Mouse (Mus musculus) induced T-regulatory cell, adult 2 months (primary cell): ENCODE measurements around the gene Tssk4.

Experiments
- DNase-seq: peaks from one replicate; pipeline ENCODE4 v3.0.0-alpha.2; 2012; ENCODE audit warnings: low read depth

Gene Tssk4

DNA sequence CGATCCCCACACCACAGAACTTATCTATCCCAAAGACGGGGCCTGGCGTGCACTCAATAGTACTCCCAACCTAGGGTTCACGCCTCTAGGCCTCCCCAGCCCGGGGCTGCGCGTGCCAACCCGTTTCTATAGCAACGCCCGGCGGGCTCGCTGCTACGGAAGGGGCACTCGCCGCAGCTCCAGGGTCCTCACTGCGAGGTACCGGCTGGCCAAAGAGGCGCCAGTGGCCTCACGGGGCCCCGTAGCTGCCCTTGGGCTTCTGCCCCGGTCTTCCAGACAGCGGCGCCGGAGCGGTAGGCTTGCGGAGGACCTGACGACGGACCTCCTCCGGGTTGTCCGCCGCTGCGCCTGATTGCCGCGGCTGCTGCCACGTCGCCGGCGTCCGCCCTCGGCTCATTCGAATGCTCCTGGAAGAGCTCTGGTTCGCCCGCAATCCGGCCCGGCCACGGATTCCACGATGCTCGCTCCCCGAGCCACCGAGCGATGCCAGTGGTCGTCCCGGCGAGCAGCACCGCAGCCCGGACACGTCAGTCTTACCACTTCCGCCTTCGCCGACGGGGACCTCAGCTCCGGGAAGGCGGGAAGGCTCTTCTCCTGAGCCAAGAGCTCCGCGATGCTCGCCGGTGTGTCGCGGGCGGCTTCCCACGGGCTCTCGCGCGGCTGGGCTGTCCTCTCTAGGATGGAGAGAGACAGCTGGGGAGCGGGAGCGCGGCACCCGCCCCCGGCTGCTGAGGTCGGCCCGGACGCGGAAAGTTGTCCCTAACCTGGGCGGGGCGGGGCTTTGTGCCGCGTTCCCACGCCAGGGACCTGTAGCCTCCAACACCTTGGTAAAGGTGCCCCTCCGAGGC, 6.7 kb upstream of the Tssk4 start, which contains the start of gene Tm9sf1:
Tm9sf1 (minus strand) TSS at position 747 of the 848 bp plus-strand sequence.
- DNase-seq: peak; percentile 91

GRCm38 (mm10) chr14:55644261-55644888, 5.6 kb upstream of the Tssk4 start:
- peak; percentile 74 for DNase-seq

- DNase-seq: no peak
These were observed 1.5 kb downstream of the Tssk4 start for GRCm38 (mm10) chr14:55651528-55651927.

GRCm38 (mm10) chr14:55656935-55657334, 7.0 kb downstream of the Tssk4 start:
- DNase-seq: no peak

- DNase-seq: no peak
These were observed 8.0 kb downstream of the Tssk4 start for GRCm38 (mm10) chr14:55658011-55658410.

DNA sequence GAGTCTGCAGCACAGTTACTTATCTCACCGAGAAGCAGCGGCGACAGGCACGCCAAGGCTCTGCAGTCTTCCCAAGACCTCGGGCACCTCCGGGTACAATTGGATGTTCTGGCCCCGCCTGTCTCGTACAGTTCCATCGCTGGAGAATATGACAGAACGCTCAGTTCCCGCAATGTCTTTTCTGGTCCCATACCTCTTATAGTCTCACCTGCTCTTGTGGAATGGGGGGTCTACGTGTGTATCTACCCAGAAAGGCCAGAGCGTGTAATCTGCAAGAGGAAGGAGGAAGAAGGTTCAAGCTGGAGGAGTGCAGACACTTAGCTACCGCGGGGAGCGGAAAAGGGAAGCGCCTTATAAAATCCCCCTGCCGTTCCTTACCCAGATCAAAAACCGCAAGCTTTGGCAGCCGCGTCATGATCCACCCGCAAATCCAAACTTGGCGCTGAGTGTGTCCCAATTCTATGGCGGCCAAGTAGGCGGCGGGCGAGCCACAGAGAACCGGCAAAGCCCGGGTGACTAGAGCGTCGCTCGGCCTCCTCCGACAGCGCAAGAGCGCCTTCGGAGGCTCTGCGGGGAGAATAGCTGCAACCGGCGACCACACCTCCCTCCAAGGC, 10.1 kb downstream of the Tssk4 start, which contains the start of gene Mdp1:
Mdp1 (minus strand) TSS at position 549 of the 614 bp plus-strand sequence.
- peak; percentile 87 for DNase-seq

DNA sequence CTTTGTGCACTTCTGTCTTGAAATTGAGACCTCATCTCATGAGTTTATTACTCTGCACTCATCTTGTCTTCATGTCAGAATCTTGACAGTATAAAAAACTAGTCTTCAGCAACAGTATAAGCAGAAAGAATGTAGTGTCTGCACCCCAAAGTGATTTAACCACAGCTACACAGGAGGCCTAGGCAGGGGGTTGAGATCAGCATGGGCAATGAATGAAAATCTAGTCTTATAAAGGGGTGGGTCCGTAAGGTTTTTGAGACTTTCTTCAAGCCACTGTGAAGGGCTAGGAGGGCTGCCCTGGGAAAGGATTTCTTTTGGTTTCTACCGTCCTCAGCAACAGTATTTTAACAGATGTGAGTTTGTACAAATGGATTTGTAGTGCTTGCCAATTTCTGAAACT, 10.7 kb downstream of the Tssk4 start:
- no peak for DNase-seq

DNA sequence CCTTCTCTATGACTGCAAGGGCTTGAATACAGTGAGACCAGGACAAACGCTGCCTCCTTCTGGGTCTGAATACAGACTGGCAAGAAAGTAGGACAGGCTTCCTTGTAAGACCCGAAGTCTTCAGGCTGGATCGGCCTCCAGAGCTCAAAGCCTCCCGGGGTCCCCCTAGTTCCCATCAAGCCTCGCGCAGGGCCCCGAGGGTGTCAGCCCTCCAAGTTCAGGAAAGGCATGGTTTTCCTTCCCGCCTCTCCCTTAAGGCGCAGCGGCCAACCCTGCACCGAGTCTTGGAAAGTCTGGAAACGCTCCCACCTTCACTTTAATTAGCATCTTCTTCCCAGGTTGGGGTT, 21.5 kb downstream of the Tssk4 start:
- DNase-seq: no peak

DNA sequence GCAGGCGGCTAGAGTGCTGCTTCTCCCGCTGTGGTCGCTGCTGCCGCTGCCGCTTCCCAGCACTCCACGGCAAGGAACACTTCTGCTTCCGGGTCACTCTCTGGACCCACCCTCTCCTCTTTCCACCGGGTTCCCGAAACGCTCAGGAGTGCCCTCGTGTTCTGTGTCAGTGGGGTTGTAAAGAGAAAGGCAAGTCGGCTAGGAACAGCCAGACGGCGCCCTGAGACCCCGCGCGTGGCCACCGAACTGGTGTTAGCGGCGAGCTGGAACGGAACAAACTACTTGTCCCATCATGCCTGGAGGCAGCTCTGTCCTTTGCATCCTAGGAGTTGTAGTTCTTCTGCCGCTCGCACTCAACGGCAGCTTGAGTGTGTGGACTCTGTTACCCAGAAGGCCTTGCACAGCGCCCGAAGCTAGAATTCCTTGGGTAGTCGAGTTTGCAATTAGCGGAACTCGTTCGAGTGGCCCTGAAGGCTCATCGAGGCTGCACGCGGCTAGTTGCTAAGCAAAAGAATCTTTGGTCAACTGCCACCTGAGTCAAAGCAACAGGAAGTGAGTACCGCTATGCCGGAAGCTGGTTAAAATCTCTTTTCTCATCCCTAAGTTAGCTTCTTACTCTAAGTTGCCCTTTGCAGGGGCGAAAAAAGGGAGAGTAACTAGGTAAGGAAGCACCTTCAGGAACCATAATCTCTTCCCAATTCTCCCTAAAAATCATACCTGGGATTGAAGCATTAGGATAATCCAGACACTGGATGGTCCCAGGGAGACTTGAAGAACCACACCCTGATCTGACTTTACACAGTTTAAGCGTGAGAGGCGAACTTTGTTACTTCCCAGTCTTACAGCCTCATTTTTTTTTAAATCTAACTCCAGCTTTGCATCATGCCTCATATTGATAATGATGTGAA, 22.1 kb downstream of the Tssk4 start, which contains the start of the genes Gmpr2 and Nedd8:
Gmpr2 (plus strand) TSS at position 109 of the 908 bp plus-strand sequence.
Nedd8 (minus strand) TSS at position 292 of the 908 bp plus-strand sequence.
- DNase-seq: peak; percentile 97

- no peak for DNase-seq
These were observed 22.7 kb downstream of the Tssk4 start for GRCm38 (mm10) chr14:55672741-55673060.

GRCm38 (mm10) chr14:55677615-55678014, 27.6 kb downstream of the Tssk4 start:
- DNase-seq: no peak

DNA sequence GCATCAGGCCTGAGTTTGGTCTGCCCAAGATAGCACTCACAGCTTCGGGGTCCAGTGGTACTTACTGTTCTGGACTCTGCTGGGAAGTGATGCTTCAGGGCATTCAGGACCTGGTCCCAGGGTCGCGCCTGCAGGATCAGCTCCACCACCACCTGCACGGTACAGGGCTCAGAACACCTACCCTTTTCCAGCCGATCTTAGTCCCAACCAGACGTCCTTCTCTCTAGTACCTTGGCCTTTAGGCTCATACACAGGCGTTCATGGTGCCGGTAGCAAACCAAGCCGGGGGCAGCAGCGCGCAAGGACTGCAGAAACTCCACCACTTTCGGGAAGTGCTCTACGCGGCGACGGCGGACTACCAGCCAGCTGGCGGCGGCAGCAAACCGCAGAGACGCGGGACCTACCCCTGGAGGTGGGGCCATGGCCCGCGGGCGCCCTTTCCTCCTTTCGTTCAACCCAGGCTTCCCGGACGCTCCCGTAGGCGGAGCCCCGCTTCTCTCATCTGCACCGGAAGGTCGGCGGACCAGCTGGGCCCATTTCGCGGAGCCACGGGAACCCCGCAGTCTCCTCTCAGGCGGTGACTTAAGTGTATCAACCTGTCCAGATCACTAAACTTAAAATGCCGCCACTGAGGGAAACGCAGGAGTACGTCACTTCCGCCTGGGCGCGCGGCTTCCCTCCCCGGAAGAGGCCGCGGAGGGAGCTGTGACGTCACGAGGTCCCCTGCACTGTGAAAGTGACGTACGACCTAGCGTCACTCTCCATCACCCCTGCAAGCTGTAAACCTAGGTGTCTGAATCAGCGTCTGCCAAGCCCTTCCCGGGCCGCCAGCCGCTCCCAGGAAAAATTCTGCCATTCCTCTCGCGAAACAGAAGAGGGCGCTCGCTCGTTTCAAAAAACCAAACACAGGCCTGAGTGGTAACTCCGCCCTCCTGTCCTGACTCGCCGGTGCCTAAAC, 31.5 kb downstream of the Tssk4 start, which contains the start of gene Tinf2:
Tinf2 (minus strand) TSS at position 661 of the 958 bp plus-strand sequence.
- DNase-seq: peak; percentile 99

DNA sequence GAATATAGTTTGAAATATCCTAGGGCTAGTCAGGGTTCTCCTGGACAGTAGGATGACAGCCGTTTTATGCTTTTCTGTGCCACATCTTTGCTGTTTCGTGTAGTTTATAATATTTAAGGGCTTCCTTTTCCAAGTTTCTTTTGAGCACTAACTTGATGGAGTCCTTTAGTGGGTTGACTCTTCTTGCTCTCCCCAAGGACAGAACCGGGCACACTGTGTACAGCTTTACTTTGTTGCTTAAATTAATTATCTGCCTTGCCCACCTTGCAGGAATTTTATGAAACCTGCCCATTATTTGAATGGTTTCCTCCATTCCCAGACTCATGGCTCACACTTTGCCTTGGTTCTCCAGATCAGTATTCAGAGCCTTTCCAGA, 32.1 kb downstream of the Tssk4 start:
- DNase-seq: no peak

DNA sequence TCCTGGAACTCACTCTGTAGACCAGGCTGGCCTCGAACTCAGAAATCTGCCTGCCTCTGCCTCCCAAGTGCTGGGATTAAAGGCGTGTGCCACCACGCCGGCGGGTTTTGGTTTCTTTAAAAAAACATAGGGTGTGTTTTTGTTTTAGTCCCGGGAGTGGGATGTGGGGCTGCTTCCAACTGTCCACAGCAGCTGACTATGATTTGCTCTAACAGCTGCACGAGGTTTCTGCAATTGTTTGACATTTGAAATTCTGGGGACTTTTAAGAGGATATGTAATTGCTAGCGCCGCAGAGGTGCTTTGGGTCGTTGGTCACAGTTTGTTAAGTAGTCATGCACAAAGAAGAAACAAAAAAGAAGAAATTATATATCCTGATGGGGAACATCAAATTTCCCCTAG, 39.4 kb downstream of the Tssk4 start:
- no peak for DNase-seq

- no peak for DNase-seq
These were observed 47.2 kb downstream of the Tssk4 start for GRCm38 (mm10) chr14:55697226-55697625.

GRCm38 (mm10) chr14:55701131-55701530, 51.1 kb downstream of the Tssk4 start:
- DNase-seq: no peak
